Mouse (Mus musculus): ENCODE data around the gene Ugt1a10.

The Ugt1a10 gene

DNA sequence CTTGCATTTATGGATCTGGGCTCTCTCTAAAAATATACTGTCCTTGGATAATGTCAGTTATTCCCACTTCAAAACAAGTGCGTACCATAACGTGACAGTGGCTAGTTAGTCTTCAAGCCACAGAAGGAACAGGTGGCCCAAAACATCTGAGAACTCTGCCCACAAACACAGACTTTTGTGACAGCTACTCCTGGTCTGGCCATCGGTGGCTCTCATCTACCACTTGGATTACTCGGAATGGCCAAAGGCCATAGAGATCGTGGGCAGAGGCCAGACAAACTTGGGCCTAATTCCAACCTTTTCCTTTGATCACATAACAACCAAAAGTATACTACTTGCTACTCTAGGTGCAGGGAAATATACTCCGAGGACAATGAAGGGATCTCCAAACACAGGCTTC is 212.9 kb downstream of the Ugt1a10 start:
- in situ Hi-C loops (cut with MboI, MseI) = loop anchor here (10.0 kb wide), 1 partner anchor 713 kb away; no protein-coding TSS in a partner anchor

All from T-helper 2 cell (primary cell).